Mouse (Mus musculus) kidney, postnatal 36 days (tissue): ENCODE measurements around the gene Mettl16.

Experiments
- DNase-seq, 2 experiments: peaks; one replicate each; pipeline ENCODE4 v3.0.0; 2021 to 2022; ENCODE audit warnings: mixed read lengths in 2 of 2

Mettl16 gene

DNA sequence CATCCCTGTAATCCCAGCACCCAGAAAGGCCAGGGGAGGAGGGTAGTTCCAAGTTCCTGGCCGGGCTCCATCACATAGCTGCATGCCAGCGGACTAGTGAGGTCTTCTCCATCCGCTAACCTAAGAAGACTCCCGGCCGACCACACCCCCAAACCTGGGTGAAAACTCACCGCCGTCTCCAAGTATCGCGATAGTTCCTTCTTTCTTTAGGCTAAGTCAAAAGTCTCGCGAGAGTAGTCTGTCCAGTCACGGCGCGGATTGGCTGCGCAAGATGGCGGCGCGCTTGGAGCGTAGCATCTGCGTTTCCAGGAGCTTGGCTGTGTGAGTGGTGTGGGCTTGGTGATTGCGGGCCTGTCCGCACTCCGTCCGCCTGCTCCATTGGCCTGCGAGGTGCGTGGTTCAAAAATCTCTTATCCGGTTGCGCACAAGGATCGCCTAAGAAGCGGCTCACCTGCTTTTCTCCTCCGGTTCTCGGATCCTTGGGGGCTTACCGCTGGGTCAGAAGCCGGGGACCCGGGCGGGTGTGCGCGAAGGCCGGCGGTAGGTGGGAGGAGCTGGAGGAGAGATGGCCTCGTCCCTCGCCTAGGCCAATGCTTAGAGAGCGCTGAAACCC lies at the start of gene Mettl16:
TSS of gene Mettl16 (plus strand) at position 236 of the 613 bp plus-strand sequence.
- DNase-seq = peak; percentile 94 to 97

GRCm38 (mm10) chr11:74721141-74721540 lies 49.5 kb upstream of the Mettl16 start:
- no peak for DNase-seq

GRCm38 (mm10) chr11:74721971-74722370 lies 48.7 kb upstream of the Mettl16 start:
- DNase-seq = no peak

DNA sequence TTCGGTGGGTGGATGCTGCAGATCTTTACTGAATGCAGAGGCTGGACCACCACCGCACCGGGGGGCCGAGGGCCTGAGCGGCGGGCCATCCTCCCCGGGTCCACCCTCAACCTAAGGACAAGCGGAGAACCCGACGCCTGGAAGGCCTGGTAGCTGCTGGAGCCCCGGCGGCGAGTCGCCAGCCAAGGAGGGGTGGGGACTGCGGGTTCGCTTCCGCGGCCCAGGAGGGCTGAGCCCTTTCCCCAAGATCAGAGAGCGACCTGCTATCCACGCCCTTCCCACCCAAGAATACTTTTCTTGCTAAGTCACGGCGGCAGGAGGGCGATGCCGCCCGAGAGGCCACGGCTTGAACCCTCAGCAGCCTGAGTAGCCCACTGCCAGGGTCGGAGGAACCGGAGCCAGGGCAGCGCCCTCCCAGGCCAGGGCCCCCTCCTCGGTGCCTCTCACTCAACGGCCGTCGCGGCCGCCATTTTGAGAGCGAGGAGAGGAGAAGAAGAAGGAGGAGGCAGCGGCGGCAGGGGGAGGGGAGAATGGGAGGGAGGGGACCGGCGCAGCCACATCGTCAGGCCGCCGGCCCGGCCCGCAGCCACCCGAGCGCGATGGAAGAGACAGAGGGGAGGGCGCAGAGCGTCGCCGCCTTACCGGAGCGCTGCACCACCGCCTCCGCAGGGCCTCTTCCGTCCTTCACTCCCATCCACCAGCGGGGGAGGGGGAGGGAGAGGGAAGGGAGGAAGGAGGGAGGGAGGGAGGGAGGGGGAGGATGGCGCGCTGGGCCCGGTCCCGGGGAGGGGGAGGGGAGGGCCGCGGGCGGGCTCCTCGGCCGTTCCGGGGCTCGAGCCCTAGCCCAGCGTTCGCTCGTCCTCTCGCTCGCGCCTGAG lies 47.0 kb upstream of the Mettl16 start:
- peak; percentile 86 to 91 for DNase-seq

- peak; percentile 96 to 98 for DNase-seq
These were observed 46.3 kb upstream of the Mettl16 start, which contains the start of gene Pafah1b1 for GRCm38 (mm10) chr11:74724235-74724791. Pafah1b1 (minus strand) TSS chr11:74724670.

DNA sequence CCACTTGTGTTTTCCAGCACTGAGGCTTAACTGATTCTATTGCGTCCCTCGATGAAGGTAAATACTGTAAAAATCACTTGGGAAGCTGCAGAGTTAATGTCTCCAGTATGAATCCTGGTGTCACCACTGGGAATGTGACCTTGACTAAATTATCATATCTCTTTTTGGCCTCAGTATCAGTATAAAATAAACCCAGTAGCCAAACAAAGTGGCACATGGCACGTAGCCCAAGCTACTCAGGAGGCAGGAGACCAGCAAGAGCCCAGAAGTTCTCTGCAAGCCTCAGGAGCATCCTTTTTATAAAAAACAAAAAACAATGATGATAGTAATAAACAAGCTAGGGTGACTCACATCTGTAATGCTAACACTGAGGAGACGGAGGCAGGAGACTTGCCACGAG lies 45.4 kb upstream of the Mettl16 start:
- DNase-seq = no peak

DNA sequence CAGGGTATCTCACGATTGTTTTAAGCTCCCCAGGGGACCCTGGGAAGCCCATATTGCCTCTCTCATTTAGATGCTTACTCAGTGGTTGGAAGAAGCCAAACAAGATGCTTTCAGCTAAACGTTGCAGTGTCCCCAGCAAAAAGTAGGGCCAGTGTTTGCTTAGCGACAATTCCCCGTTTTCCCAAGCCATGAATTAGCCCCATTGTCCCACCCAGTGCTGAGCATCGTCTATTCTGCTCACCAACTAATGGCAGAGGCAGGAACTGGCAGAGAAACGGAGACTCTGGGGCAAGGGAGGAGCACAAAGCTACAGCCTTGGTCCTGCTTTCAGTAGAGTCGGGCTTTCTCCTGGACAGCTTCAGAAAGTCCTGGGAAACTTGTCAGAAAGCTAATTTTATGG lies 35.7 kb upstream of the Mettl16 start:
- no peak for DNase-seq

- DNase-seq = peak; percentile 26 to 52
These were observed 32.8 kb upstream of the Mettl16 start for GRCm38 (mm10) chr11:74737861-74738260.

- DNase-seq = no peak
These were observed 22.6 kb upstream of the Mettl16 start for GRCm38 (mm10) chr11:74748022-74748421.

- no peak for DNase-seq
These were observed 21.4 kb upstream of the Mettl16 start for GRCm38 (mm10) chr11:74749241-74749640.

- DNase-seq = no peak
These were observed 19.8 kb upstream of the Mettl16 start for GRCm38 (mm10) chr11:74750662-74751351.

DNA sequence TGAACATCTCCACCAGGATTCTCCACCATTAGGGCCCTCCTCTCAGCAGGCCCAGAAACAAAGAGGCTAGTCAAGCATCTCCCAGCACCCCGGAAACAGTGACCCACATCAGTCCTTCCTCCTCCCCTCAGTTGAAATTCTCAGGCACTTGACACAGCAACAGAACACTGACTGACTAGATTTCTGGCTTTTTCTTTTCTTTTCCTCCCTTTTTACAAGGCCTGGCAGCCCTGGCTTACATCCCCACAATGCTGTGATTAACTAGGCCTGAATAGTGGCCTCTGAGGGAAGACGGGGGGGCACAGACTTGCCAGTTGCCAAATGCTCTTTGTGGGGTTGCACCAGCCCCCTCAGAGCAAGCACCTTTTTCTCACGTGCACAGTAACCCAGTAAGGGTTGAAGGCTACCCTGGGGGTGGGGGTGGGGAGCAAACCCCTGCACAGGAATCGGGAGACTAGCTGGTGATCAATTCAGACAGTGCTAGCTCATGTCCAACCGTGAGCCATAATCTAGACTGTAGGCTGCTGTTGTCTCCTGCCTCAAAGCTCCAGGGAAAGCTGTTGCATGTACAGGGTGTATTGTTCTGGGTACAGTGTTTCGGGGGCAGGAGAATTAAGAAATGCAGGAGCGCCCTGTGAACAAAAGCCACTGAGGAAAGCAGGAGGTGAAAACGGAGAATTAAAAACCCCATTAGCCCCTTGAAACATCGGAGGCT lies 19.1 kb upstream of the Mettl16 start:
- DNase-seq = no peak

- peak; percentile 49 to 60 for DNase-seq
These were observed 14.0 kb upstream of the Mettl16 start for GRCm38 (mm10) chr11:74756631-74757030.

DNA sequence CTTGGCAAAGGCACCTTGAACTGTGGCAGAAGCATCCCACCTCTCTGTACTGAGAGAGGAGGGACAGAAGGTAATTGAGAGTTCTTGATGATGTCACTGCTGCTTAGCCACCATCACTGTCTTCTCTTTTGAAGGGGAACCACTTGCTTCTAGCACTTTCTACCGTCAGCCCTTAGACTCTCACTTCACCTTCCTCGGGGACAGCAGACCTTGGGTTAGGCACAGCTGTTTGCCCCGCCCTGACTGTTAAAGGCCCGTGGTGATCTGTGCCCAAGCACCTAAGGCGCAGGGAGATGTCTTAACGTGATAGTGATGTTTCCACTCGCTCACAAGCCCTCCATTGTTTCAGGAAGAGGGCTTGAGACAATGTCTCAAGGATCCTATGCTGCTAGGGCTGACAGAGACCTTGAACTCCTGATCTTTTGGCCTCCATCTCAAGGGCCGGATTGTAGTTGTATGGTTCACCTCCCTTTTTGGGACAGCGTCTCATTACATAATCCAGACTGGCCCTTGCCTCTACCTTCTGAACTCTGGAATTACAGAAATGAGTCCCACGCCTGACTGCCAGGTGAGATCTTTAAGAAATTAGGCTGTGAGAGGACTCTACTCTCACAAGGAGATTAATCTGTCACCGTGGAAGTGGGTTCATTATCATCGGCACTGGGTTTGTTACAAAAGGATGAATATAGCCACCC lies 9.5 kb upstream of the Mettl16 start:
- peak in 1 of 2 experiments; percentile 38 for DNase-seq

- DNase-seq = no peak
These were observed 6.5 kb upstream of the Mettl16 start for GRCm38 (mm10) chr11:74763960-74764625.

DNA sequence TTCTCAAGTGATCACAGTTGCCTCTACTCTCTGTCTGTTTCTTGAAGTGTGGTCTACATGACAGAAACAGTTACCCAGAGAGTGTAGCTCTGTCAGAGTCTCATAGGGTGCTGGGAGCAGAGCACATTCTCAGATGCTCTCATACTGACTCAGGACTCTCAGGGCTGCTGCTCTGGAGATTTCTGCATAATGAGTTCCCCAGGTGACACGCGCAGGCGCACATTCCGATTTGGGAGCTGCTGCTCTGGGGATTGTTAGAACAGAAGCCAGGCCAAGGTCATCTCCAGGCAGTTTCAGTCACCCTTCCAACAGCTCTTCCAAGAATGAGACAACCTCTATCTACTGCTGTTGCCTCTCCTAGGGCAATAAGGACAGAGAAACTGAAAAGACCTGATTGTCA lies 3.2 kb upstream of the Mettl16 start:
- DNase-seq = peak in 1 of 2 experiments; percentile 49

DNA sequence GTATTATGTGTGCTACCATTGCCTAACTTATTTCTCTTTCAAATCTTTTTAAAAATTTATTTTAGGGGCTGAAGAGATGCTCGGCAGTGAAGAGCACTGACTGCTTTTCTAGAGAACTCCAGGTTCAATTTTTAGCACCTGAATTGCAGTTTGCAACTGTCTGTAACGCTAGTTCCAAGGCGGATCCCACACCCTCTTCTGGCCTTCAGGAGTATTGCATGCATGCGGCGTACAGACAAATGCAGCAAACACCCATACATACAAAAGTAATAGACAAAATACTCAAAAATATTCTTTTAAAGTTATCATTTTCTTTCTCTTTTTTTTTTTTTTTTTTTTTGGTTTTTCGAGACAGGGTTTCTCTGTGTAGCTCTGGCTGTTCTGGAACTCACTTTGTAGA lies 2.6 kb upstream of the Mettl16 start:
- peak; percentile 47 to 77 for DNase-seq

- no peak for DNase-seq
These were observed 593 bp upstream of the Mettl16 start for GRCm38 (mm10) chr11:74770037-74770436.

- peak in 1 of 2 experiments; percentile 17 for DNase-seq
These were observed 604 bp downstream of the Mettl16 start for GRCm38 (mm10) chr11:74771234-74771633.

DNA sequence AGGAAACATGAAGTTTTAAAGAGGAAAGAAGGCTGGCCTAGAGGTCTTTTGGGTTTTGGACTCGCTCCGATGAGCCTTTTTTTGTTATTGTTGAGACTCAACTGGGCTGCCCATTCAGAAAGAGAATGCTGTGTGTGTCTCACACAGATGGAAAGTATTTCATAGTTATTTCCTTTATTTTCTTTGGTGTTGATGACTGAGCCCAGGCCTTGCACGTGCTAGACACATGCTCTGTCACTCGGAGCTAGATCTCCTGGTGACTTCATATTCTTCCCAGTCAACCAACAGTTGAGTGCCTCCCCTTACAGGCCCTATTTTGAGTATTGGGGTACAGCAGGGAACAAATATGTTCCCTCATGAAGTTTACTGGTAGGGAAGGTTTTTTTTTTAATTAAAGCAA lies 1.0 kb downstream of the Mettl16 start:
- no peak for DNase-seq

- DNase-seq = no peak
These were observed 1.8 kb downstream of the Mettl16 start for GRCm38 (mm10) chr11:74772386-74772785.
